Mouse (Mus musculus): ENCODE results near the gene Mpp3. TPM values are rescaled to one million over a fixed set of nuclear protein-coding genes. Genes with fewer than 3 reads are reported as not detected.

The Mpp3 gene
- polyA plus RNA-seq, 1 experiment from 2014 or later = 10.3 TPM

GRCm38 (mm10) chr11:102036336-102036735 lies 8.1 kb upstream of the Mpp3 start:
- 89% methylated on average over 7 of the region's 7 CpGs for WGBS
- H3K4me3 ChIP-seq = no peak overlapping the region
- H3K27me3 ChIP-seq (replicated peaks; ENCODE audit: low read depth, poor library complexity, severe bottlenecking) = peaks cover 13% of the 10 kb centered on the region; the same call in 1 of the 2 replicates
- H3K36me3 ChIP-seq (replicated peaks) = no peaks in the 10 kb centered on the region
- peaks cover 9% of the 10 kb centered on the region; the same call in 1 of the 2 replicates for H3K4me1 ChIP-seq
- no peak for DNase-seq (ENCODE audit: low spot score)
- no peaks in the 10 kb centered on the region for H3K9me3 ChIP-seq
- H3K27ac ChIP-seq (replicated peaks) = no peak overlapping the region

- Histone ChIP-seq H3K4me3 (no peak overlapping the region), H3K9me3 (no peaks in the 10 kb centered on the region), H3K36me3 (replicated peaks) (no peaks in the 10 kb centered on the region), H3K4me1 (peaks cover 8% of the 10 kb centered on the region; the same call in 1 of the 2 replicates), H3K27ac (replicated peaks) (no peak overlapping the region), H3K27me3 (replicated peaks; ENCODE audit: low read depth, poor library complexity, severe bottlenecking) (peaks cover 20% of the 10 kb centered on the region; the same call in 1 of the 2 replicates)
- DNase-seq (ENCODE audit: low spot score) = no peak
- WGBS = 76% methylated on average over 5 of the region's 5 CpGs
These were observed 7.2 kb upstream of the Mpp3 start for GRCm38 (mm10) chr11:102035456-102035960.

GRCm38 (mm10) chr11:102034887-102035286 lies 6.6 kb upstream of the Mpp3 start:
- WGBS = 75% methylated on average over 8 of the region's 8 CpGs
- no peak for DNase-seq (ENCODE audit: low spot score)
- no peak overlapping the region for H3K4me3 ChIP-seq

GRCm38 (mm10) chr11:102033055-102033591 lies 4.9 kb upstream of the Mpp3 start:
- H3K4me1 ChIP-seq = 0 out of 2 replicates have a peak, but pooled peaks cover under 1% of the 10 kb centered on the region
- no peaks in the 10 kb centered on the region for H3K36me3 ChIP-seq (replicated peaks)
- 88% methylated on average over 12 of the region's 12 CpGs for WGBS
- H3K27me3 ChIP-seq (replicated peaks; ENCODE audit: low read depth, poor library complexity, severe bottlenecking) = peaks cover 30% of the 10 kb centered on the region
- H3K9me3 ChIP-seq = no peaks in the 10 kb centered on the region
- H3K27ac ChIP-seq (replicated peaks) = no peak overlapping the region
- DNase-seq (ENCODE audit: low spot score) = no peak
- no peak overlapping the region for H3K4me3 ChIP-seq

More at GRCm38 (mm10) chr11:102034887-102035286, 6.6 kb upstream of the Mpp3 start:
- no peak overlapping the region for H3K27ac ChIP-seq (replicated peaks)
- peaks cover 6% of the 10 kb centered on the region; the same call in 1 of the 2 replicates for H3K4me1 ChIP-seq
- peaks cover 23% of the 10 kb centered on the region; the same call in 1 of the 2 replicates for H3K27me3 ChIP-seq (replicated peaks; ENCODE audit: low read depth, poor library complexity, severe bottlenecking)
- no peaks in the 10 kb centered on the region for H3K9me3 ChIP-seq
- H3K36me3 ChIP-seq (replicated peaks) = no peaks in the 10 kb centered on the region

- Histone ChIP-seq H3K4me1 (peaks cover 19% of the 10 kb centered on the region), H3K36me3 (replicated peaks) (no peaks in the 10 kb centered on the region), H3K27me3 (replicated peaks; ENCODE audit: low read depth, poor library complexity, severe bottlenecking) (peaks cover 35% of the 10 kb centered on the region), H3K27ac (replicated peaks) (no peak overlapping the region), H3K4me3 (no peak overlapping the region), H3K9me3 (no peaks in the 10 kb centered on the region)
- WGBS = 84% methylated on average over 7 of the region's 7 CpGs
- no peak for DNase-seq (ENCODE audit: low spot score)
These were observed 2.9 kb upstream of the Mpp3 start for GRCm38 (mm10) chr11:102031149-102031548.

GRCm38 (mm10) chr11:102029966-102030365 lies 1.7 kb upstream of the Mpp3 start:
- Histone ChIP-seq H3K27me3 (replicated peaks; ENCODE audit: low read depth, poor library complexity, severe bottlenecking) (peaks cover 47% of the 10 kb centered on the region), H3K4me1 (peaks cover 30% of the 10 kb centered on the region), H3K27ac (replicated peaks) (no peak overlapping the region), H3K36me3 (replicated peaks) (no peaks in the 10 kb centered on the region), H3K9me3 (no peaks in the 10 kb centered on the region), H3K4me3 (no peak overlapping the region)
- no peak for DNase-seq (ENCODE audit: low spot score)
- 37% methylated on average over 7 of the region's 7 CpGs for WGBS

GRCm38 (mm10) chr11:102029304-102029703 lies 1.0 kb upstream of the Mpp3 start:
- DNase-seq (ENCODE audit: low spot score) = no peak

GRCm38 (mm10) chr11:102027361-102028017 lies 772 bp downstream of the Mpp3 start:
- WGBS = 6% methylated on average over 12 of the region's 12 CpGs
- peaks cover 10% of the 10 kb centered on the region for H3K36me3 ChIP-seq (replicated peaks)
- peaks cover 34% of the 10 kb centered on the region for H3K4me1 ChIP-seq
- H3K27ac ChIP-seq (replicated peaks) = peak overlapping the region; percentile 87
- peaks cover 62% of the 10 kb centered on the region for H3K27me3 ChIP-seq (replicated peaks; ENCODE audit: low read depth, poor library complexity, severe bottlenecking)
- peak overlapping the region; percentile 76 for H3K4me3 ChIP-seq
- no peaks in the 10 kb centered on the region for H3K9me3 ChIP-seq
- no peak for DNase-seq (ENCODE audit: low spot score)

More at GRCm38 (mm10) chr11:102029304-102029703, 1.0 kb upstream of the Mpp3 start:
- H3K27me3 ChIP-seq (replicated peaks; ENCODE audit: low read depth, poor library complexity, severe bottlenecking) = peaks cover 54% of the 10 kb centered on the region
- H3K36me3 ChIP-seq (replicated peaks) = no peaks in the 10 kb centered on the region
- no peaks in the 10 kb centered on the region for H3K9me3 ChIP-seq
- no peak overlapping the region for H3K4me3 ChIP-seq
- WGBS = 81% methylated on average over 4 of the region's 4 CpGs
- H3K27ac ChIP-seq (replicated peaks) = no peak overlapping the region
- H3K4me1 ChIP-seq = peaks cover 30% of the 10 kb centered on the region

- peak; percentile 83 for DNase-seq (ENCODE audit: low spot score)
- peak overlapping the region; percentile 87 for H3K27ac ChIP-seq (replicated peaks)
- H3K4me1 ChIP-seq = peaks cover 34% of the 10 kb centered on the region
- WGBS = 1% methylated on average over 64 of the region's 73 CpGs
- H3K27me3 ChIP-seq (replicated peaks; ENCODE audit: low read depth, poor library complexity, severe bottlenecking) = peaks cover 62% of the 10 kb centered on the region
- H3K4me3 ChIP-seq = peak overlapping the region; percentile 76
- no peaks in the 10 kb centered on the region for H3K9me3 ChIP-seq
- peaks cover 17% of the 10 kb centered on the region for H3K36me3 ChIP-seq (replicated peaks)
These were observed 1.4 kb downstream of the Mpp3 start for GRCm38 (mm10) chr11:102026694-102027360.

GRCm38 (mm10) chr11:102025991-102026660 lies 2.1 kb downstream of the Mpp3 start:
- WGBS = 4% methylated on average over 23 of the region's 23 CpGs
- no peaks in the 10 kb centered on the region for H3K9me3 ChIP-seq
- H3K4me3 ChIP-seq = peak overlapping the region; percentile 76
- no peak for DNase-seq (ENCODE audit: low spot score)
- peaks cover 22% of the 10 kb centered on the region for H3K36me3 ChIP-seq (replicated peaks)
- peaks cover 34% of the 10 kb centered on the region for H3K4me1 ChIP-seq
- peaks cover 56% of the 10 kb centered on the region for H3K27me3 ChIP-seq (replicated peaks; ENCODE audit: low read depth, poor library complexity, severe bottlenecking)
- H3K27ac ChIP-seq (replicated peaks) = peak overlapping the region; percentile 87

GRCm38 (mm10) chr11:102025354-102025753 lies 2.9 kb downstream of the Mpp3 start:
- no peak for DNase-seq (ENCODE audit: low spot score)
- 27% methylated on average over 7 of the region's 7 CpGs for WGBS
- H3K4me3 ChIP-seq = peak overlapping the region; percentile 76
- H3K27ac ChIP-seq (replicated peaks) = no peak overlapping the region
- peaks cover 49% of the 10 kb centered on the region for H3K27me3 ChIP-seq (replicated peaks; ENCODE audit: low read depth, poor library complexity, severe bottlenecking)
- peaks cover 24% of the 10 kb centered on the region for H3K36me3 ChIP-seq (replicated peaks)
- no peaks in the 10 kb centered on the region for H3K9me3 ChIP-seq
- peaks cover 34% of the 10 kb centered on the region for H3K4me1 ChIP-seq

GRCm38 (mm10) chr11:102024875-102025274 lies 3.4 kb downstream of the Mpp3 start:
- no peak for DNase-seq (ENCODE audit: low spot score)
- H3K9me3 ChIP-seq = no peaks in the 10 kb centered on the region

More at GRCm38 (mm10) chr11:102024875-102025274, 3.4 kb downstream of the Mpp3 start:
- H3K36me3 ChIP-seq (replicated peaks) = peaks cover 28% of the 10 kb centered on the region
- H3K27ac ChIP-seq (replicated peaks) = no peak overlapping the region
- H3K4me1 ChIP-seq = peaks cover 34% of the 10 kb centered on the region
- H3K4me3 ChIP-seq = peak overlapping the region; percentile 76; the same call in 1 of the 2 replicates
- WGBS = 78% methylated on average over 4 of the region's 4 CpGs
- peaks cover 48% of the 10 kb centered on the region for H3K27me3 ChIP-seq (replicated peaks; ENCODE audit: low read depth, poor library complexity, severe bottlenecking)

Measured in embryonic facial prominence, embryonic 10.5 days (tissue).